Mouse (Mus musculus) cerebellum, postnatal 25 days (tissue): ENCODE results near the gene Ddah2.
A peak's percentile ranks its signal among the peaks of the same experiment; 100 is the strongest.

ENCODE experiments used
- DNase-seq, 2 experiments: peaks; one replicate each; pipeline ENCODE4 v3.0.0; 2021; ENCODE audit warnings: mixed read lengths in 2 of 2

Gene Ddah2

GRCm38 (mm10) chr17:35105740-35106389 lies 47.0 kb downstream of the Ddah2 start:
- peak; percentile 77 to 82 for DNase-seq

DNA sequence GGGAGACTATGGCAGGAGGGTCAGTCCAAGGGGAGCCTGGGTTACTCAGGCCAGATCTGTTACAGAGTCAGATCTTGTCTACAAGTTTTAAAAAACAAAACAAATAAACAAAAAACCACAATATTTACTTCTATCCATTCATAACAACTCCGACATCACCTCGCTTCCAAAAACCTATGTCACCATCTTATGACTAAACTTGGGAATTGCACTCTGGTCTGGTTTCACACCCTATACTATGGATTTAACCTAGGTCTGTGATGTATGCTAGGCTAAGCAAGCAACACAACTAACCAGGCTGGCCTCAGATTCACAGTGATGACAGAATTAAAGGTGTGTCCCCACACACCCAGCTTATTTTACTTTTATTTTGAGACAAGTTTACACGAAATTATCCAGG lies 47.7 kb downstream of the Ddah2 start:
- no peak for DNase-seq

- peak; percentile 71 to 73 for DNase-seq
Measured at GRCm38 (mm10) chr17:35108097-35108496, 49.3 kb downstream of the Ddah2 start, which contains the start of gene Ly6g5c. Ly6g5c (plus strand) TSS chr17:35108279.
